Mouse (Mus musculus) brain, embryonic 14.5 days (tissue): ENCODE measurements around the gene Cadps2.

ENCODE experiments used
- CTCF ChIP-seq: fragments of 200-500 bp; IDR thresholded peaks from 2 replicates; pipeline ENCODE4 v1.5.1; 2012; ENCODE audit warnings: inconsistent platforms, mild to moderate bottlenecking, moderate library complexity, borderline replicate concordance; ENCODE audit not compliant: insufficient read depth, insufficient read length; ENCODE audit errors: extremely low read depth
- POLR2A ChIP-seq: fragments of 200-500 bp; IDR thresholded peaks from 2 replicates; pipeline ENCODE4 v1.6.1; 2012; ENCODE audit warnings: mild to moderate bottlenecking, inconsistent platforms, borderline replicate concordance; ENCODE audit not compliant: poor library complexity, insufficient read depth, insufficient read length, severe bottlenecking; ENCODE audit errors: extremely low read depth

DNA sequence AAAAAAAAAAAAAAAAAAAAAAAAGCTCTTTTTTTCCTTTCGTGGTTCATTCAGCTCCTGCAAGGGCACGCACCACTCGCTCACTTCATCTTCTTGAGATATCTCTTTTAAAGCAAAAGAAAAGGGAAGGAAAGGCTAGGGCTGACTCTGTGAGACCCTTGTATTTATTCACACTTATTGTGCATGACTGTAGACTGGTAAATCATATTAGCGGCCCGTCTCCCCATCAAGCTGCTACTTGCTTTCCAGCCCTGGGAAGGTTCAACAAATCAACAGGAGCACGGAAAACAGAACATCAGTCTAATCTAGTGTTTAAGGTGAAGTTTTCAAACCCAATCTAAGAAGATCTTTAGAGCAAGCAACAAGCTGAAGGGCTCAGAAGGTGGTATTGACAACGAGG is 566.7 kb downstream of the Cadps2 start:
- TF ChIP-seq CTCF = no peak
- TF ChIP-seq POLR2A = no peak
